Mouse (Mus musculus): Measurements from ENCODE around the gene Lasp1. TPM values are rescaled to one million over a fixed set of nuclear protein-coding genes. Genes with fewer than 3 reads are reported as not detected.

Lasp1 gene
- polyA plus RNA-seq, 1 experiment from 2014 or later, result 84.0 TPM

DNA sequence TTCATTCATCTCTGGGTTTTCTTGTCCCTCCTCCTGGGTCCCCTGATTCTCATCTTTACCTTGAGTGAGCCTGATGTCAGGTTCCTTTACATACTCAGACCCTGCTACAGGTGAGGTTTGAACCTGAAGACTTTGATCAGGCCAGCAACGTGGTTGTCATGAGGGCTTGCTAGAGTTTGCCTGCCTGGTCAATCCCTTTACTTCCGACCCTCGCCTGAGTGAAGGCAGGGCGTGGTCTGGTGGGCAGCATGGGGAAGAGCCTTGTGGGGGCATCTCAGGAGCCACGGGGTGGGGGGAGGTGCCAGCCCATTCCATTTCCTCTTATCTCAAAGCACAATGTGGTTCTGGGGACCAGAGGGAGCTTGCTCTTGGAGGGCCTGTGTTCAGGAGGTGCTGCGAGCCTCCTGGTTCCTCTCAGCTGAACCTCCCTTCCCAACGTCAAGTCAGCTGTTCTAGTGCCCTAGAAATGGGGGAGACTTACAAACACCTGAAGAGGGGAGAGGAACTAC is 38.9 kb downstream of the Lasp1 start:
- no peak overlapping the region for H3K4me2 ChIP-seq (replicated peaks; ENCODE audit: low read depth)
- H3K9me3 ChIP-seq (ENCODE audit: control insufficient read depth, low read length), result no peaks in the 10 kb centered on the region
- no peak for TF ChIP-seq CTCF (IDR thresholded peaks at IDR 0.05; ENCODE audit: low read depth)
- TF ChIP-seq EP300 (optimal IDR thresholded peaks at IDR 0.05), result no peak
- peaks cover 22% of the 10 kb centered on the region for H3K36me3 ChIP-seq (ENCODE audit: control insufficient read depth, insufficient read depth, low read length)
- H3K27me3 ChIP-seq (ENCODE audit: control insufficient read depth, insufficient read depth, low read length), result no peaks in the 10 kb centered on the region
- ATAC-seq (ENCODE audit: low FRiP score, low TSS enrichment), result no peak
- WGBS, result 81% methylated on average over 7 of the region's 7 CpGs
- DNase-seq (ENCODE audit: low spot score), result no peak
- H3K4me3 ChIP-seq (ENCODE audit: low read depth, low read length), result no peak overlapping the region
- H3K4me1 ChIP-seq (replicated peaks; ENCODE audit: control insufficient read depth, insufficient read depth), result no peaks in the 10 kb centered on the region
- no peak overlapping the region for H3K9ac ChIP-seq (ENCODE audit: low read length)
- no peak overlapping the region for H3K27ac ChIP-seq (replicated peaks)

DNA sequence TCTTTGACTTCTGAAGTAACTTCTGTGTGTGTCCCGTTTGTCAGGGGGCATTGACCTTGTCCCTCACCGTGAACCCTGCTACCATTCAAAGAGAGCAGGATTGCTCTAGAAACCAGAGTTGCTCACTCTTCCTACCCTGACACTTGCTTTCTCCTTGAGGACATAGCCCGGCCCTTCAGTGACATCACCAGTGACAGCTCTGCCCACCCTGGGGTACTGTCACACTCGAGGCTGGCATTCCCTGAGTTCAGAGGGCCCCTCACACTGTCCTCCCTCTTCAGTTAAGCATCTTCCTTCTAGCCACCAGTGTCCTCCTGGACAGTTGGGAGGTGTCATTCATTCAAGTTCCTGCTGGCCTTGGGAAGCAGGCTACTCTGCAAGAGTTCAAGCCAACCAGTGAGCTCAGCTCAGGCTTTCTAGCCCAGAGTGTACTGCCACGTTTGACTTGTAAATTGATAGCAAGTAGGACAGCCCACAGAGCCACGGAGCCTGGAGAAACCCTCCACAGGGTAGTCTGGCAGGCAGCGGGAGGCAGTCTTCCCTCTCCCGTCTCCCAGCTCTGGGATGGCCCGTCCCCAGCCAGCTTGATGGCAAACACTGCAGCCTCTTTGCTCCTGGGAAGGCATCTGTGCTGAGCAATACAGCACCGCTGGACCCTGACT is 40.1 kb downstream of the Lasp1 start:
- TF ChIP-seq EP300 (optimal IDR thresholded peaks at IDR 0.05) (no peak), CTCF (IDR thresholded peaks at IDR 0.05; ENCODE audit: low read depth) (no peak)
- 35% methylated on average over 10 of the region's 10 CpGs for WGBS
- Histone ChIP-seq H3K27me3 (ENCODE audit: control insufficient read depth, insufficient read depth, low read length) (no peaks in the 10 kb centered on the region), H3K9ac (ENCODE audit: low read length) (no peak overlapping the region), H3K27ac (replicated peaks) (no peak overlapping the region; the same call in 1 of the 2 replicates), H3K4me3 (ENCODE audit: low read depth, low read length) (no peak overlapping the region), H3K4me2 (replicated peaks; ENCODE audit: low read depth) (no peak overlapping the region), H3K9me3 (ENCODE audit: control insufficient read depth, low read length) (no peaks in the 10 kb centered on the region), H3K4me1 (replicated peaks; ENCODE audit: control insufficient read depth, insufficient read depth) (no peaks in the 10 kb centered on the region), H3K36me3 (ENCODE audit: control insufficient read depth, insufficient read depth, low read length) (peaks cover 19% of the 10 kb centered on the region)
- DNase-seq (ENCODE audit: low spot score), result no peak
- ATAC-seq (ENCODE audit: low FRiP score, low TSS enrichment), result 0 out of 2 replicates have a peak, but pooled peaks have one; percentile 6

DNA sequence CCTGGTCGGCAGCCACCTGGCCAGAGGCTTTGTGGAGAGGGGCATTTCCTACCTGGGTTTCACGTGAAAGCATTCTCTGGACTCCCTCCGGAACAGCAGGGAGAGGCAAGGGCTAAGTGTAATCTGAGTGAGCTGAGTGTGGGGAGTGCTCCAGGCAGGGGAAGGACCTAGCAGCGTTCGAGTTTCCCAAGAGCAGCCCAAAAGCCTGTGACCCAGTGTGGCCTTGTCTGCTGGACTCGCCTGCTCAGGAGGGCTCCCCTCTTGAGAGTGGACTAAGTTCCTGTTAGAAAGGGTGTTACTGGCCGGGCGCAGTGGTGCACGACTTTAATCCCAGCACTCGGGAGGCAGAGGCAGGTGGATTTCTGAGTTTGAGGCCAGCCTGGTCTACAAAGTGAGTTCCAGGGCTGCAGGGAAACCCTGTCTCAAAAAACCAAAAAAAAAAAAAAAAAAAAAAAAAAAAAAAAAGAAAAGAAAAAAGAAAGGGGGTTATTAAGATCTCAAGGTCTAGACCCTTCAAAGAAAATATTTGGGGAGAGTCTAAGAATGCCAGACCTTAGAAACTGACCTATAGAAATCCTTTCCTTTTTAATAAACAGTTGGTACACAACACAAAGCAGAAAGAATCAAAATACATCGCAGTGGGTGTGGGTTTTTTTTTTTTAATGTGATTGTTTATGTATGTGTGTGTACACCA is 40.8 kb downstream of the Lasp1 start:
- Histone ChIP-seq H3K9ac (ENCODE audit: low read length) (no peak overlapping the region), H3K27me3 (ENCODE audit: control insufficient read depth, insufficient read depth, low read length) (no peaks in the 10 kb centered on the region), H3K9me3 (ENCODE audit: control insufficient read depth, low read length) (no peaks in the 10 kb centered on the region), H3K36me3 (ENCODE audit: control insufficient read depth, insufficient read depth, low read length) (peaks cover 12% of the 10 kb centered on the region), H3K4me3 (ENCODE audit: low read depth, low read length) (no peak overlapping the region), H3K4me2 (replicated peaks; ENCODE audit: low read depth) (no peak overlapping the region), H3K4me1 (replicated peaks; ENCODE audit: control insufficient read depth, insufficient read depth) (no peaks in the 10 kb centered on the region), H3K27ac (replicated peaks) (no peak overlapping the region; the same call in 1 of the 2 replicates)
- ATAC-seq (ENCODE audit: low FRiP score, low TSS enrichment), result no peak
- 53% methylated on average over 11 of the region's 11 CpGs for WGBS
- DNase-seq (ENCODE audit: low spot score), result no peak
- no peak for TF ChIP-seq EP300 (optimal IDR thresholded peaks at IDR 0.05)
- no peak for TF ChIP-seq CTCF (IDR thresholded peaks at IDR 0.05; ENCODE audit: low read depth)

DNA sequence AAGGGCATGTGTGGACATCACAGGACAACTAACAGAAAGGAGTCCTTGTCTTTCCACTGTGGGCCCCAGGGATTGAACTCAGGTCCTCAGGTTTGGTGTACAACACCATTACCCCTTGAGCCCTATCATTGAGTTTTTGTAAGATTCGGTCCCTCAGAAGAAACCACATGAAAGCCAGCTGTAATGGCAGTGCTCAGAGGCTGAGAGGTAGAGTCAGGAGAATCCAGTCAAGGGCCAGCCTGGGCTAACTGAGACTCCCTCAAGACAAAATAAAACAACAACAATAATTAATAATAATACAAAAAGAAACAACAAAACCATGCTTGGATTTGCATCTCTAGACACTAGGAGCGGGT is 41.3 kb downstream of the Lasp1 start:
- Histone ChIP-seq H3K27me3 (ENCODE audit: control insufficient read depth, insufficient read depth, low read length) (no peaks in the 10 kb centered on the region), H3K4me1 (replicated peaks; ENCODE audit: control insufficient read depth, insufficient read depth) (no peaks in the 10 kb centered on the region), H3K36me3 (ENCODE audit: control insufficient read depth, insufficient read depth, low read length) (peaks cover 6% of the 10 kb centered on the region; the same call in 1 of the 2 replicates), H3K4me2 (replicated peaks; ENCODE audit: low read depth) (no peak overlapping the region), H3K9me3 (ENCODE audit: control insufficient read depth, low read length) (no peaks in the 10 kb centered on the region), H3K27ac (replicated peaks) (no peak overlapping the region), H3K4me3 (ENCODE audit: low read depth, low read length) (no peak overlapping the region), H3K9ac (ENCODE audit: low read length) (no peak overlapping the region)
- 66% methylated on average over 2 of the region's 2 CpGs for WGBS
- DNase-seq (ENCODE audit: low spot score), result no peak
- ATAC-seq (ENCODE audit: low FRiP score, low TSS enrichment), result no peak
- TF ChIP-seq CTCF (IDR thresholded peaks at IDR 0.05; ENCODE audit: low read depth) (no peak), EP300 (optimal IDR thresholded peaks at IDR 0.05) (no peak)

DNA sequence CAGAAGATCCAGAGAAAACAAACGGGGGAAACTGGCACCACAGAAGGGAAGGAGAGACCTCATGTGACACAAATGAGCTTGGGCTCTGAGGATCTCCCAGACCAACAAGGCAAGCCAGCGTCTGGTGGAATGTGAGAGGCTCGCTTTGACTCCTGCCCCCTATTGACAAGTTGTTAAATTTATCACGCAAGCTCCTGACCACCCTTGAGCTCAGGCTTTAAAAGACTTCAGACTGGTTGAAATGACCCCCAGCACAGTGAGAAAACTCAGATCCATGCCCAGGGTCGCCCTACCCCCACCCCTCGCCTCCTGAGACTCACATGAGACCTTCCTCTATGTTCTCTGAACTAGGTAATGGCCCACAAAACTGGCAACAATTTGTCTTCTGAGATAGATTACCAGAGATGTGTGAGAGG is 41.7 kb downstream of the Lasp1 start, which contains the start of gene B230217C12Rik:
Gene B230217C12Rik (plus strand): TSS at position 242 of the 416 bp plus-strand sequence.
- peak; percentile 11; the same call in 1 of the 2 replicates for ATAC-seq (ENCODE audit: low FRiP score, low TSS enrichment)
- Histone ChIP-seq H3K4me1 (replicated peaks; ENCODE audit: control insufficient read depth, insufficient read depth) (no peaks in the 10 kb centered on the region), H3K9ac (ENCODE audit: low read length) (peak within 1 kb of the TSS; percentile 47), H3K4me2 (replicated peaks; ENCODE audit: low read depth) (peak within 1 kb of the TSS; percentile 56), H3K27me3 (ENCODE audit: control insufficient read depth, insufficient read depth, low read length) (no peaks in the 10 kb centered on the region), H3K36me3 (ENCODE audit: control insufficient read depth, insufficient read depth, low read length) (peaks cover 3% of the 10 kb centered on the region; the same call in 1 of the 2 replicates), H3K27ac (replicated peaks) (peak within 1 kb of the TSS; percentile 26; the same call in 1 of the 2 replicates), H3K9me3 (ENCODE audit: control insufficient read depth, low read length) (no peaks in the 10 kb centered on the region), H3K4me3 (ENCODE audit: low read depth, low read length) (peak within 1 kb of the TSS; percentile 34)
- no peak for DNase-seq (ENCODE audit: low spot score)
- WGBS, result under 1% methylated on average over 6 of the region's 6 CpGs
- TF ChIP-seq CTCF (IDR thresholded peaks at IDR 0.05; ENCODE audit: low read depth) (peak; percentile 60), EP300 (optimal IDR thresholded peaks at IDR 0.05) (no peak)

Data from stomach, postnatal 0 days (tissue).